Mouse (Mus musculus) cortical plate, adult 2 months (tissue): ENCODE data around the gene Gtpbp6.

ENCODE experiments used
- CTCF ChIP-seq: fragments of 200-500 bp; IDR thresholded peaks from 2 replicates; pipeline ENCODE4 v1.5.1; 2011; ENCODE audit warnings: mild to moderate bottlenecking, control low read depth, low read length; ENCODE audit not compliant: insufficient read depth; ENCODE audit errors: extremely low read depth
- POLR2A ChIP-seq: fragments of 200-500 bp; IDR thresholded peaks from 2 replicates; pipeline ENCODE4 v1.6.1; 2011; ENCODE audit warnings: mild to moderate bottlenecking, low read length, control low read depth; ENCODE audit not compliant: insufficient read depth; ENCODE audit errors: extremely low read depth

GRCm38 (mm10) chr5:110136087-110136464 lies 28.1 kb upstream of the Gtpbp6 start:
- no peak for TF ChIP-seq CTCF
- no peak for TF ChIP-seq POLR2A
